Mouse (Mus musculus) C2C12 (cell line): ENCODE results near the gene Ppm1b.

Experiments used
- CEBPB ChIP-seq: IDR thresholded peaks from one replicate; pipeline ENCODE4 v1.6.1; 2011; ENCODE audit warnings: low read depth, mild to moderate bottlenecking, control low read depth, moderate library complexity
- CTCF ChIP-seq: IDR thresholded peaks from one replicate; pipeline ENCODE4 v1.5.1; 2011; ENCODE audit not compliant: control insufficient read depth, insufficient read depth, insufficient read length
- FOSL1 ChIP-seq: IDR thresholded peaks from one replicate; pipeline ENCODE4 v1.8.0; 2011; ENCODE audit warnings: mild to moderate bottlenecking, low read length; ENCODE audit not compliant: poor library complexity, insufficient read depth, severe bottlenecking
- MAX ChIP-seq: IDR thresholded peaks from one replicate; pipeline ENCODE4 v1.6.1; 2011; ENCODE audit warnings: mild to moderate bottlenecking, control low read depth
- MYOD1 ChIP-seq: IDR thresholded peaks from one replicate; pipeline ENCODE4 v1.6.1; 2011; ENCODE audit warnings: low read depth; ENCODE audit not compliant: control insufficient read depth, insufficient read length
- MYOG ChIP-seq: IDR thresholded peaks from one replicate; pipeline ENCODE4 v1.6.1; 2011; ENCODE audit not compliant: control insufficient read depth, insufficient read length; ENCODE audit errors: extremely low read depth
- USF1 ChIP-seq: IDR thresholded peaks from one replicate; pipeline ENCODE4 v1.6.1; 2011; ENCODE audit warnings: low read depth, mild to moderate bottlenecking, control low read depth, moderate library complexity

DNA sequence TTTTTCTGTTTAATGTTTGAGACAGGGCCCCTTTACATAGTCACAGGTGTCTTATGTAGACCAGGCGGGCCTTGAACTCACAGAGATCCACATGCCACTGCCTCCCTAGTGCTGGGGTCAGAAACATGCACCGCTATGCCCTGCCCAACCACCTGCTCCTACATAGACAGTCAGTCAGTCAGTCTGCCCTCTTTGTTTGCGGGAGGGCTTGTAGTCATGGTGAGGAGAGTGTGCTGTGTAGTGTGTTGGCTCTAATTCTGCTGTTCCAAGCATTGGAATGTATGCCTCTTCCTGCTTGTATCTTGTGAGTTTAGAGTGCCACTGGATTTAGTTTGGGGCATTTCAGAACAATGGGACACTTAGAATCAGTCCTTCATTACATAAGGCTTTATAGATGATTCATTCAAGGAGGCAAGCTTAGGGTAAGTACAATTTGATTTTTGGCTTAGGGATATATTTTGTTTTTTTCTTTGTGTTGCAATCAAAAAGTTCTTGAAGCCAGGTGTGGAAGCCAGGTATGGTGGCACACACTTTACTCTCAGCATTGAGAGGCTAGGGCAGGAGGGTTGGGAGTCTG lies 31.4 kb downstream of the Ppm1b start:
- TF ChIP-seq FOSL1, result no peak
- TF ChIP-seq CEBPB, result no peak
- no peak for TF ChIP-seq CTCF
- no peak for TF ChIP-seq MAX
- no peak for TF ChIP-seq USF1
- no peak for TF ChIP-seq MYOD1
- TF ChIP-seq MYOG, result no peak
